Mouse (Mus musculus) heart, embryonic 12.5 days (tissue): Measurements from ENCODE around the gene Upk2. TPM values are rescaled to one million over a fixed set of nuclear protein-coding genes. Genes with fewer than 3 reads are reported as not detected.

Experiments
- ATAC-seq: fragments of 200-750 bp; cut with Nextera tagmentation; 2 replicates; pipeline ENCODE4 v1.8.0; 2017; ENCODE audit warnings: moderate TSS enrichment, moderate library complexity; ENCODE audit not compliant: insufficient number of reproducible peaks, low FRiP score
- H3K27ac ChIP-seq: fragments of 300-500 bp; sonication (generic); 2 replicates; pipeline ENCODE4 v1.5.1; 2016; ENCODE audit warnings: mild to moderate bottlenecking, moderate library complexity; ENCODE audit not compliant: poor library complexity, severe bottlenecking
- H3K27me3 ChIP-seq: fragments of 300-500 bp; sonication (generic); replicated peaks from 2 replicates; pipeline ENCODE4 v1.6.1; 2016; ENCODE audit warnings: mild to moderate bottlenecking, moderate library complexity
- H3K36me3 ChIP-seq: fragments of 300-500 bp; sonication (generic); 2 replicates; pipeline ENCODE4 v1.6.1; 2016; ENCODE audit warnings: mild to moderate bottlenecking, moderate library complexity
- H3K4me1 ChIP-seq: fragments of 300-500 bp; sonication (generic); replicated peaks from 2 replicates; pipeline ENCODE4 v1.6.1; 2016; ENCODE audit warnings: mild to moderate bottlenecking
- H3K4me2 ChIP-seq: fragments of 300-500 bp; sonication (generic); 2 replicates; pipeline ENCODE4 v1.6.1; 2016; ENCODE audit warnings: mild to moderate bottlenecking, moderate library complexity
- H3K4me3 ChIP-seq: fragments of 300-500 bp; sonication (generic); 2 replicates; pipeline ENCODE4 v1.5.1; 2016; ENCODE audit warnings: mild to moderate bottlenecking
- H3K9ac ChIP-seq: fragments of 300-500 bp; sonication (generic); 2 replicates; pipeline ENCODE4 v1.6.1; 2016; ENCODE audit warnings: mild to moderate bottlenecking, moderate library complexity
- H3K9me3 ChIP-seq: fragments of 300-500 bp; sonication (generic); replicated peaks from 2 replicates; pipeline ENCODE4 v1.6.1; 2016; ENCODE audit warnings: mild to moderate bottlenecking, moderate library complexity
- whole genome bisulfite sequencing: fragments of 180-500 bp; shearing (Covaris S2); methylation state at CpG from one replicate; pipeline ENCODE4 v1.1.7; 2016; 5-methylcytosine and 5-hydroxymethylcytosine counted together
- polyA plus RNA-seq: library from polyadenylated mRNA; unstranded; fragments of >200 nt; fragmentation: Nextera tagmentation; extraction: Ambion mirVana; gene quantifications from 2 replicates; pipeline ENCODE4 v1.2.1, GENCODE M21; 2016

The Upk2 gene
- polyA plus RNA-seq, 1 experiment from 2014 or later, result 0.42 TPM

- peaks cover 69% of the 10 kb centered on the region for H3K36me3 ChIP-seq
- H3K9ac ChIP-seq, result no peak overlapping the region
- H3K9me3 ChIP-seq, result no peaks in the 10 kb centered on the region
- no peaks in the 10 kb centered on the region for H3K27me3 ChIP-seq
- no peak overlapping the region for H3K4me2 ChIP-seq
- H3K4me3 ChIP-seq, result no peak overlapping the region
- H3K27ac ChIP-seq, result no peak overlapping the region
- ATAC-seq, result no peak
- 85% methylated on average over 3 of the region's 3 CpGs for WGBS
- peaks cover 24% of the 10 kb centered on the region for H3K4me1 ChIP-seq
These were observed 49.8 kb downstream of the Upk2 start for GRCm38 (mm10) chr9:44405011-44405410.

Other genes with a start within 250 kb of the Upk2 start
- gene Cbl, start 220.9 kb downstream of the Upk2 start, polyA plus RNA-seq, result 18.3 and 20.0 TPM in 2 replicates
- gene Ccdc153, start 214.3 kb downstream of the Upk2 start, polyA plus RNA-seq, result not detected in 2 replicates
- not detected in 2 replicates for gene Pdzd3, start 203.5 kb downstream of the Upk2 start, polyA plus RNA-seq
- gene Nlrx1, start 186.4 kb downstream of the Upk2 start, polyA plus RNA-seq, result 6.9 and 7.7 TPM in 2 replicates
- gene Abcg4, start 166.4 kb downstream of the Upk2 start, polyA plus RNA-seq, result 4.3 and 4.6 TPM in 2 replicates
- 16.5 and 18.3 TPM in 2 replicates for gene Hinfp, start 149.3 kb downstream of the Upk2 start, polyA plus RNA-seq
- 8.6 and 10.3 TPM in 2 replicates for gene C2cd2l, start 134.7 kb downstream of the Upk2 start, polyA plus RNA-seq
- 29.7 and 31.4 TPM in 2 replicates for gene Dpagt1, start 129.0 kb downstream of the Upk2 start, polyA plus RNA-seq
- 221 and 231 TPM in 2 replicates for gene H2afx, start 120.3 kb downstream of the Upk2 start, polyA plus RNA-seq
- gene Hmbs, start 110.7 kb downstream of the Upk2 start, polyA plus RNA-seq, result 158 and 176 TPM in 2 replicates
- gene Vps11, start 93.3 kb downstream of the Upk2 start, polyA plus RNA-seq, result 19.7 and 21.8 TPM in 2 replicates
- gene Hyou1, start 75.5 kb downstream of the Upk2 start, polyA plus RNA-seq, result 21.5 and 23.6 TPM in 2 replicates
- gene Slc37a4, start 58.1 kb downstream of the Upk2 start, polyA plus RNA-seq, result 28.1 and 33.0 TPM in 2 replicates
- 1,234 and 1,239 TPM in 2 replicates for gene Rps25, start 47.8 kb downstream of the Upk2 start, polyA plus RNA-seq
- gene Trappc4, start 47.4 kb downstream of the Upk2 start, polyA plus RNA-seq, result 82.6 and 85.2 TPM in 2 replicates
- gene Ccdc84, start 36.4 kb downstream of the Upk2 start, polyA plus RNA-seq, result 19.1 and 21.6 TPM in 2 replicates
- gene Foxr1, start 13.8 kb downstream of the Upk2 start, polyA plus RNA-seq, result not detected in 2 replicates
- 11.3 and 12.3 TPM in 2 replicates for gene Bcl9l, start 27.8 kb upstream of the Upk2 start, polyA plus RNA-seq
- not detected in 2 replicates for gene Cxcr5, start 106.9 kb upstream of the Upk2 start, polyA plus RNA-seq
- 12.4 and 13.5 TPM in 2 replicates for gene Ddx6, start 149.9 kb upstream of the Upk2 start, polyA plus RNA-seq
- not detected in 2 replicates for gene Treh, start 218.3 kb upstream of the Upk2 start, polyA plus RNA-seq